Mouse (Mus musculus): ENCODE data around the gene Mapkapk2. TPM values are rescaled to one million over a fixed set of nuclear protein-coding genes. Genes with fewer than 3 reads are reported as not detected.

The Mapkapk2 gene
- 100 to 1,000 TPM; 214 to 240 TPM for total RNA-seq (2023)

GRCm38 (mm10) chr1:131097700-131098094 is at the start of gene Mapkapk2:
Gene Mapkapk2, minus strand, starts transcription at chr1:131097826.

GRCm38 (mm10) chr1:131138191-131139016 is 40.8 kb upstream of the Mapkapk2 start, which contains the start of gene Dyrk3:
Gene Dyrk3, minus strand, starts transcription at chr1:131138340.

GRCm38 (mm10) chr1:131019492-131020098 is 78.0 kb downstream of the Mapkapk2 start, which contains the start of gene Il10:
Gene Il10, plus strand, starts transcription at chr1:131019845.

Other genes starting within 250 kb of the Mapkapk2 start
- 1 to 10 TPM; 3.4 to 5.2 TPM for gene Fcmr, start 232.2 kb downstream of the Mapkapk2 start, total RNA-seq (2023)
- gene Il24, start 210.4 kb downstream of the Mapkapk2 start, total RNA-seq (2023): not detected
- gene Il20, start 186.4 kb downstream of the Mapkapk2 start, total RNA-seq (2023): not detected
- not detected for gene Il19, start 157.7 kb downstream of the Mapkapk2 start, total RNA-seq (2023)
- gene Il10, start 78.0 kb downstream of the Mapkapk2 start, total RNA-seq (2023): not detected
- gene Dyrk3, start 40.5 kb upstream of the Mapkapk2 start, total RNA-seq (2023): 10 to 100 TPM; 10.1 to 10.5 TPM
- gene Eif2d, start 55.4 kb upstream of the Mapkapk2 start, total RNA-seq (2023): 10 to 100 TPM; 16.4 to 17.3 TPM
- gene Rassf5, start 147.4 kb upstream of the Mapkapk2 start, total RNA-seq (2023): 100 to 1,000 TPM; 141 to 149 TPM
- gene Ikbke, start 181.8 kb upstream of the Mapkapk2 start, total RNA-seq (2023): 10 to 100 TPM; 51.0 to 52.8 TPM